Mouse (Mus musculus) brain, adult 2 months (tissue): Measurements from ENCODE around the gene Gna11.

Experiments used
- DNase-seq: peaks from one replicate; pipeline ENCODE4 v3.0.0; 2011; ENCODE audit warnings: low read depth, low spot score

Gene Gna11

DNA sequence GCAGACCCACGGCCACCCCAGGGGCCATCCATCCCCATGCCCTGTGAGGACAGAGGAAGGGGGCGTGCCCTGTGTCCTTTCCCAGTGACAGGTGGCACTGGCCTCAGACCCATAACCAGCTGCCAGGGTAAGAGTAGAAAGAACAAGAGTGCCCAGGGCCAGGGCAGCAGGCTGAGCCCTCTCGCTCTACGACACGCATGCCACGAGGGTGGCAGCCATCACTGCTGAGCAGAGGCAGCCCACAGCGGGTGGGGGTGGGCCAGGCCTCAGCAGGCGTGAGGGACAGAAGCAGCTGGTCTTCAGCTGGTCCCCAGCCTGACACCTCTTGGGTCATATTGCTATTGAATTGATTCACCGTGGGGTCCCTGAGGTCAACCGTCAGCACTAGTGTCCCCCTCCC, 58.5 kb downstream of the Gna11 start:
- DNase-seq, result no peak

- no peak for DNase-seq
Observed at GRCm38 (mm10) chr10:81485479-81486018, 59.4 kb downstream of the Gna11 start.

DNA sequence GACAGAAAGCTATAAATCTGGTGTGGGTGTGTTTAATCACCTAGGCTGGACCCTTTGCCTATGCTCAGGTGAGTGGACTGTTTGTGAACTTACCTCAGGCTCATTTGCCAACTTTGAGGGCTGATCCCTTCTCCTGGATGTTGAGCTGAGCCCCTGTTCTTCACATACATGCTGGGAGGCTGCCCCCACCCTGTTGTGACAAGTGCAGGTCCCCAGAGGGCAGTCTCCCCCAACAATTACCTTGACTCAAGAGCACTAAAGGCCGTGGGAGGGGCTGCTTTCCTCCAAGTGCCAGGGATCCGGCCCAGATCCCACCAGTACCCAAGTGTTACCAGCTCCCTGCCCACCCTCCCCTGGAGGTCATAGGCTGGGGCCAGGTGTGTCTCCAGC, 59.9 kb downstream of the Gna11 start:
- DNase-seq, result no peak

DNA sequence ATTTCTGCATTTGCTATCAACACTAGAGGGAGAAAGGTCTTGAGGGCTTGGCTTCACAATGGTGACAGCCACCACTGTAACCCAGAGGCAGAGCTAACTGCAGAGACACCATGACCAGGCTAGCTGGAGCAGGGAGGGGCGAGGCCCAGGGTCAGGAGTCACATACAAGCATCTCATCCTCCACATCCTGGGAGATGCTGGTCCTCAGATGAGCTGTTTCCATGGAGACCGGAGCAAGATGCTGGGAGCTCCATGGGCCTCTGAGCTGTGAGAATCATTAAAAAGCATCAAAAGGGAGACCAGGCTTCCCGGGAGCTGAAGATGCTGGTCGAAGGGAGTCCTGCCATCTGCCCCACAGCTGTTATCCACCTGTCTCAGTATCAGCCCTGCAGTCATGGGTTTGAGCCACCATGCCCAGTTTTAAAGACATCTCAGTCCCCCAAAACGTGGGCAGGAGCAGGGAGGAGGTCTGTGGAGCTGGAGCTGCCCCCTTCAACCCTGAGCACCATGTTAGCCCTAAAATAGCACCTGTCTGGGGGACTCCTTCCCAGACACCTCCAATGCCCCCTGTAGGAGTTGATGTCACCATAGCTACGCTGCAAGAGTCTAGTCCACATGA, 60.4 kb downstream of the Gna11 start:
- DNase-seq, result peak; percentile 78

GRCm38 (mm10) chr10:81483983-81484382, 61.0 kb downstream of the Gna11 start:
- DNase-seq, result peak; percentile 67

DNA sequence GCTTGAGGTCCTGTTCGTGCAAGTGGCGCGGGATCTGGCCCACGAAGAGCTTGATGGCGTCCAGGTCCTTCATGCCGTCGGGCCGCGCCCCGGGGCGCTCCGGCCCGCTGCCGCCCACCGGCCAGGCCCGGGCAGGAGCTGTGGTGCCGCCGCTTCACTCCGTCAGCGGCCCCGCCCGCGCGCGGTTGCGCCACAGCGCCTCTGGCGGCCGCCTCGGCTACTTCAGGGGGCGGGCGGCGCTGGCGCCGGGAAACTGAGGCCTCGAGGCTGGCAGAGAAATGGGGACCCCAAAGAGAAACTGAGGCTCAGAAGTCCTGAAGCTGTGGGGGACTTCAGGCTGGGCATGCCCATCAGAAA, 62.5 kb downstream of the Gna11 start, which contains the start of gene Celf5:
Gene Celf5, minus strand, starts transcription at position 177 of the 357 bp plus-strand sequence.
- peak; percentile 68 for DNase-seq

DNA sequence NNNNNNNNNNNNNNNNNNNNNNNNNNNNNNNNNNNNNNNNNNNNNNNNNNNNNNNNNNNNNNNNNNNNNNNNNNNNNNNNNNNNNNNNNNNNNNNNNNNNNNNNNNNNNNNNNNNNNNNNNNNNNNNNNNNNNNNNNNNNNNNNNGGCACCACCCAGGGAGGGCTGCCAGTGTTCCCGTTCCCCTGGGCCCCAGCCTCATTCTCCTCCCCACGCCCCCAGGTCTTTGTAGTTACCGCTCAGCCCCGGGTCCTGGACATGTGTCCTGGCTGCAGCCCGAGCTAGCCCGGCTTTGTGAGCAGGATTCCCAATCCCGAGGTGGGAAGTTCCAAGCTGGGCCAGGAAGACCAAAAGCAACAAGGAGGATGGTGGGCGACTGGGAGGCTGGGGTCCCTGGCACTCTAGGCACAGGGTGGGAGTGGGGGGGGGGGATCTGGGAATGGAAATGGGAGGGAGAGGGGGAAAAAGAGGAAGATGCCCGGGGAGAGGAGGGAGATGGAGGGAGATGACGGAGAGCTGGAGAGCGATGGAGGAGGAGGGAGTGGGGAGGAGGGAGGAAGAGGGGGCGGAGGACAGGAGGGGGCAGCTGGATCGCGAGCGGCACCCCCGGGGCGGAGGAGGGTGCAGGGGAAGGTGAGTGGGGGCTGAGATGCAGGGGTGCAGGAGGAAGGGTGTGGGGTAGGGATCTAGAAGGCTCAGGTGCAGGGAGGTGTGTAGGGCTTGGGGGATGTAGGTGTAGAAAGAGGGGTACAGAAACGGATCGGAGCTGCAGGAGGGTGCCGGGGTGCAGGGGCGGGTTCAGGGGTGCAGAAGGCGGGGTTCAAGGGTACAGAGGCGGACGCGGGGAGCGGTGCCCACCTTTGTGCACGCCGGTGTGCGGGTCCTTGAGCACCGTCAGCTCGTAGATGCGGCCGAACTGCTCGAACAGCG, 63.1 kb downstream of the Gna11 start:
- DNase-seq, result peak; percentile 75
